Mouse (Mus musculus) spleen, postnatal 4 days (tissue): ENCODE measurements around the gene Olfr1351.
"Not testable (repeated sequence)": the region's sequence is repeated elsewhere in the genome, so short reads cannot be mapped to it uniquely, and the experiment has no call there.

Source experiments
- DNase-seq, 2 experiments: peaks; one replicate each; pipeline ENCODE4 v3.0.0; 2022; ENCODE audit warnings: low spot score in 2 of 2

The Olfr1351 gene

GRCm38 (mm10) chr10:79012172-79012571 is at the start of gene Olfr1351:
TSS of gene Olfr1351 (plus strand) at chr10:79012472.
- DNase-seq, result no peak

- not testable (repeated sequence) for DNase-seq
These were observed 49.3 kb upstream of the Olfr1351 start, which contains the start of gene Olfr1353 for GRCm38 (mm10) chr10:78963009-78963408. TSS of gene Olfr1353 (plus strand) at chr10:78963309.

DNA sequence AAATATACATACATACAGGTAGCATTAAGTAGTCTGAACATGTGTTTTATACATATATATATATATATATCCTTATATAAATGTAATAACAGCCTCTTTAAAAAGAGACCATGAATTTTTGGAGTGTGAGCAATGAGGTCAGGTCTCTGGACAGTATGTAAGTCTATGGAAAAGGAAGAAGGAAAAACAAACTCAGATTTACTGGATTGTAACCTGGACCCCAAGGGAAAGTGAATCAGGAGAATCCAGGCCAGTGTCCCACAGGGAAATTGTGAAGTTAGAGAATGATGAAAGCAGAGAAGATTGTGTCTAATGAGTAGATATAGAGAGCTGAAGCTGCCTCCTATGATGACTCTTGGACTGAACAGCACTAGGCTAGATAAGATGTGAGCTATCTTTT is 31.5 kb upstream of the Olfr1351 start, which contains the start of gene Olfr1352:
Gene Olfr1352 (plus strand): TSS at position 301 of the 400 bp plus-strand sequence.
- DNase-seq, result no peak

- DNase-seq, result no peak
These were observed 16.2 kb downstream of the Olfr1351 start, which contains the start of gene Olfr57 for GRCm38 (mm10) chr10:79028441-79028840. TSS of gene Olfr57 (plus strand) at chr10:79028741.

GRCm38 (mm10) chr10:79042457-79042856 is 30.2 kb downstream of the Olfr1351 start:
- DNase-seq, result not testable (repeated sequence)

DNA sequence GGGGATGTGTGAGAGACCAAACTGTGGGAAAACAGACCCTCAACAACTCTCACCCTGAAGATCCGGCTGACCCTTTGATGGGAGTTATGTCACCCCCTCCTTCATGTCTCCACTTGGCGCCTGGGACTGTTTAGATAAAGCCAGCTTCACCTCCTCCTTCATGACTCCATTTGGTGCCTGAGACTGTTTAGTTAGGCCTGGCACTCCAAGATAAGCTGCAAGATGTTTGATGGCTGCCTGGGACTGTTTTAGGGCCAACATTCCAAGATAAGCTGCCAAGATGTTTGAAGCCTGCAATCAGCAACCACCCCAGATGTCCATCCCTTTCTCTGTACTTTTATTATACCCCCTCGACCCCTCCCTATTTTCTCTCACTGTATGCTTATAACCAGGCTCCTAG is 45.1 kb downstream of the Olfr1351 start:
- not testable (repeated sequence) for DNase-seq
